Mouse (Mus musculus) ovary, adult 10 weeks (tissue): ENCODE measurements around the gene Car8. TPM values are rescaled to one million over a fixed set of nuclear protein-coding genes. Genes with fewer than 3 reads are reported as not detected.

Experiments
- polyA plus RNA-seq: library from polyadenylated mRNA; stranded (reverse); fragments of 350-450 nt; fragmentation: Illumina TruSeq; extraction: RNeasy Lipid Tissue Mini Kit (QIAGEN cat#74804); gene quantifications from one replicate; pipeline ENCODE4 v1.2.3, GENCODE M21; 2014

Gene Car8
- 2.2 TPM for polyA plus RNA-seq

GRCm38 (mm10) chr4:8238560-8239305 lies at the start of gene Car8:
Gene Car8, minus strand, starts transcription at chr4:8239041.

